Mouse (Mus musculus) forebrain, embryonic 13.5 days (tissue): ENCODE results near the gene Phrf1. TPM values are rescaled to one million over a fixed set of nuclear protein-coding genes. Genes with fewer than 3 reads are reported as not detected.
A peak's percentile ranks its signal among the peaks of the same experiment; 100 is the strongest.

ENCODE experiments used
- ATAC-seq: fragments of 200-750 bp; cut with Nextera tagmentation; 2 replicates; pipeline ENCODE4 v1.8.0; 2017
- H3K27ac ChIP-seq: fragments of 300-500 bp; sonication (generic); 2 replicates; pipeline ENCODE4 v1.5.1; 2015; ENCODE audit warnings: inconsistent platforms, mild to moderate bottlenecking, moderate library complexity
- H3K27me3 ChIP-seq: fragments of 300-500 bp; sonication (generic); 2 replicates; pipeline ENCODE4 v1.6.1; 2015; ENCODE audit warnings: mild to moderate bottlenecking, inconsistent platforms
- H3K36me3 ChIP-seq: fragments of 300-500 bp; sonication (generic); 2 replicates; pipeline ENCODE4 v1.6.1; 2015; ENCODE audit warnings: mild to moderate bottlenecking, inconsistent platforms; ENCODE audit not compliant: poor library complexity, severe bottlenecking
- H3K4me1 ChIP-seq: fragments of 300-500 bp; sonication (generic); 2 replicates; pipeline ENCODE4 v1.6.1; 2015; ENCODE audit warnings: inconsistent platforms
- H3K4me2 ChIP-seq: fragments of 300-500 bp; sonication (generic); 2 replicates; pipeline ENCODE4 v1.6.1; 2015; ENCODE audit warnings: inconsistent platforms, mild to moderate bottlenecking, moderate library complexity
- H3K4me3 ChIP-seq: fragments of 300-500 bp; sonication (generic); 2 replicates; pipeline ENCODE4 v1.5.1; 2015; ENCODE audit warnings: mild to moderate bottlenecking, inconsistent platforms
- H3K9ac ChIP-seq: fragments of 300-500 bp; sonication (generic); 2 replicates; pipeline ENCODE4 v1.6.1; 2015; ENCODE audit warnings: mild to moderate bottlenecking, inconsistent platforms
- H3K9me3 ChIP-seq: fragments of 300-500 bp; sonication (generic); replicated peaks from 2 replicates; pipeline ENCODE4 v1.6.1; 2016; ENCODE audit warnings: inconsistent platforms
- WGBS: fragments of 180-500 bp; shearing (Covaris S2); methylation state at CpG from one replicate; pipeline ENCODE4 v1.1.7; 2015; 5-methylcytosine and 5-hydroxymethylcytosine counted together
- polyA plus RNA-seq: library from polyadenylated mRNA; unstranded; fragments of >200 nt; fragmentation: Nextera tagmentation; extraction: Ambion mirVana; gene quantifications from 2 replicates; pipeline ENCODE4 v1.2.1, GENCODE M21; 2015

Gene Phrf1
- 82.4 and 91.3 TPM in 2 replicates for polyA plus RNA-seq

GRCm38 (mm10) chr7:141228279-141229067, at the start of gene Phrf1:
Phrf1 (plus strand) TSS chr7:141228784.
- H3K4me2 ChIP-seq: peak within 1 kb of the TSS; percentile 99
- ATAC-seq: peak; percentile 94
- peaks cover 31% of the 10 kb centered on the region for H3K36me3 ChIP-seq
- peak within 1 kb of the TSS; percentile 93 for H3K27ac ChIP-seq
- H3K9me3 ChIP-seq: no peaks in the 10 kb centered on the region
- H3K9ac ChIP-seq: peak within 1 kb of the TSS; percentile 98
- H3K4me3 ChIP-seq: peak within 1 kb of the TSS; percentile 100
- under 1% methylated on average over 76 of the region's 76 CpGs for WGBS
- H3K4me1 ChIP-seq: peaks cover 23% of the 10 kb centered on the region
- no peaks in the 10 kb centered on the region for H3K27me3 ChIP-seq

GRCm38 (mm10) chr7:141188194-141188593, 40.4 kb upstream of the Phrf1 start:
- no peaks in the 10 kb centered on the region for H3K9me3 ChIP-seq
- no peak overlapping the region for H3K4me2 ChIP-seq
- H3K27ac ChIP-seq: no peak overlapping the region
- H3K4me1 ChIP-seq: peaks cover 13% of the 10 kb centered on the region
- no peaks in the 10 kb centered on the region for H3K27me3 ChIP-seq
- no peak overlapping the region for H3K4me3 ChIP-seq
- ATAC-seq: no peak
- H3K36me3 ChIP-seq: peaks cover 38% of the 10 kb centered on the region
- H3K9ac ChIP-seq: no peak overlapping the region
- 85% methylated on average over 3 of the region's 3 CpGs for whole genome bisulfite sequencing

- Histone ChIP-seq H3K27ac (no peak overlapping the region), H3K36me3 (peaks cover 38% of the 10 kb centered on the region), H3K4me2 (no peak overlapping the region), H3K9ac (no peak overlapping the region), H3K4me3 (no peak overlapping the region), H3K9me3 (no peaks in the 10 kb centered on the region), H3K27me3 (no peaks in the 10 kb centered on the region), H3K4me1 (peaks cover 14% of the 10 kb centered on the region)
- ATAC-seq: no peak
- 94% methylated on average over 3 of the region's 3 CpGs for WGBS
Observed at GRCm38 (mm10) chr7:141188733-141189132, 39.9 kb upstream of the Phrf1 start.

- no peak for ATAC-seq
- H3K4me2 ChIP-seq: no peak overlapping the region
- WGBS: 90% methylated on average over 3 of the region's 3 CpGs
- no peaks in the 10 kb centered on the region for H3K27me3 ChIP-seq
- peaks cover 19% of the 10 kb centered on the region for H3K4me1 ChIP-seq
- no peak overlapping the region for H3K9ac ChIP-seq
- H3K9me3 ChIP-seq: no peaks in the 10 kb centered on the region
- no peak overlapping the region for H3K4me3 ChIP-seq
- H3K36me3 ChIP-seq: peaks cover 38% of the 10 kb centered on the region
- H3K27ac ChIP-seq: no peak overlapping the region
Observed at GRCm38 (mm10) chr7:141190220-141190619, 38.4 kb upstream of the Phrf1 start.

DNA sequence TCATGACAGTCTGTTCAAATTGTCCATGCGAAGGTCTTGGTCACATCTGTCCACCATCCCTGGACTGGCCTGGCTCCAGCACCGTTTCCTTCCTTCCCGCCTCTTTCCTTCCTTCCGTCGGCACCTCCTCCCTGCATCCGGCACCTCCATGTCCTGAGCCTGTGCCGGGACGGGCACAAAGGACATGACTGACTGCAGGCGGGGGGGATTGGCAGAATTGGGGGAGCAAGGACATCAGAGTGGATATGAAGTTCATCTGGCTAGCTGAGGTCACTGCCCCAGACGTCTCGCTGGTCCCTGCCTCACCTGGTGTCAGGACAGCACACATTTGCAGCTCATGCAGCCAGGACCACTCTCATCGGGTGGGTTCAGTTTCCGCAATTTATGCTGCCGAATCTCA, 37.5 kb upstream of the Phrf1 start:
- no peak overlapping the region for H3K4me2 ChIP-seq
- peaks cover 24% of the 10 kb centered on the region for H3K4me1 ChIP-seq
- H3K27ac ChIP-seq: no peak overlapping the region
- H3K9me3 ChIP-seq: no peaks in the 10 kb centered on the region
- ATAC-seq: no peak
- no peaks in the 10 kb centered on the region for H3K27me3 ChIP-seq
- 93% methylated on average over 14 of the region's 14 CpGs for WGBS
- no peak overlapping the region for H3K9ac ChIP-seq
- no peak overlapping the region for H3K4me3 ChIP-seq
- H3K36me3 ChIP-seq: peaks cover 38% of the 10 kb centered on the region

GRCm38 (mm10) chr7:141191796-141192685, 36.5 kb upstream of the Phrf1 start:
- 91% methylated on average over 23 of the region's 24 CpGs for WGBS
- H3K9me3 ChIP-seq: no peaks in the 10 kb centered on the region
- H3K36me3 ChIP-seq: peaks cover 38% of the 10 kb centered on the region
- ATAC-seq: no peak
- H3K4me2 ChIP-seq: peak overlapping the region; percentile 96
- peak overlapping the region; percentile 96 for H3K9ac ChIP-seq
- peaks cover 24% of the 10 kb centered on the region for H3K4me1 ChIP-seq
- H3K4me3 ChIP-seq: peak overlapping the region; percentile 92
- H3K27ac ChIP-seq: no peak overlapping the region
- no peaks in the 10 kb centered on the region for H3K27me3 ChIP-seq

- H3K4me1 ChIP-seq: peaks cover 24% of the 10 kb centered on the region
- no peak for ATAC-seq
- peak overlapping the region; percentile 92 for H3K4me3 ChIP-seq
- H3K36me3 ChIP-seq: peaks cover 38% of the 10 kb centered on the region
- peak overlapping the region; percentile 96 for H3K4me2 ChIP-seq
- H3K27me3 ChIP-seq: no peaks in the 10 kb centered on the region
- H3K9me3 ChIP-seq: no peaks in the 10 kb centered on the region
- peak overlapping the region; percentile 96 for H3K9ac ChIP-seq
- peak overlapping the region; percentile 76 for H3K27ac ChIP-seq
- 28% methylated on average over 12 of the region's 12 CpGs for WGBS
Observed at GRCm38 (mm10) chr7:141192776-141193347, 35.7 kb upstream of the Phrf1 start.

- H3K27me3 ChIP-seq: no peaks in the 10 kb centered on the region
- peak overlapping the region; percentile 96 for H3K4me2 ChIP-seq
- 0% methylated on average over 26 of the region's 43 CpGs for WGBS
- H3K4me1 ChIP-seq: peaks cover 24% of the 10 kb centered on the region
- peak overlapping the region; percentile 76 for H3K27ac ChIP-seq
- no peaks in the 10 kb centered on the region for H3K9me3 ChIP-seq
- peak overlapping the region; percentile 92 for H3K4me3 ChIP-seq
- peak overlapping the region; percentile 96 for H3K9ac ChIP-seq
- ATAC-seq: peak; percentile 48
- peaks cover 38% of the 10 kb centered on the region for H3K36me3 ChIP-seq
Observed at GRCm38 (mm10) chr7:141193348-141193856, 35.2 kb upstream of the Phrf1 start.

DNA sequence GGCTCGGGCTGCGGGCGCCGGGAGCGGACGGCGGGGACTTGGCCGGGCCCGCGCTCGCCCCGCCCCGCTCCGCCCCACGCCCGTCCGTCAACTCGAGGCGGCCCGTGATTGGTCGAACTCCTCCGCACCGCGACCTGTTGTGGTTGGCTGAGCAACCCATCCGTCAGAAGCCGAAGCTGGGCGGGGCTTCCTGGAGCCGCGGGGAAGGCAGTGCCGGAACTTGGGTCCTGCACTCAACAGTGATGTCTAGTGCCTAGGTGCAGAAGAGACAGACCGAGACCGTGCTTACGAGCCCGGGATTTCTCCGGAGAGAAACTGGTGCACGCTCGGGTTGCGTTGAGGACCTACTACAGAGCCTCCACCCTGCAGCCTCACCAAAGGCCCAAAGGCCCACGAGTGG, 34.6 kb upstream of the Phrf1 start, which contains the start of the genes Hras and Lrrc56:
TSS of gene Hras (minus strand) at position 58 of the 400 bp plus-strand sequence.
TSS of gene Lrrc56 (plus strand) at position 210 of the 400 bp plus-strand sequence.
- H3K4me3 ChIP-seq: peak within 1 kb of the TSS; percentile 92
- peak within 1 kb of the TSS; percentile 96 for H3K4me2 ChIP-seq
- WGBS: under 1% methylated on average over 25 of the region's 39 CpGs
- ATAC-seq: peak; percentile 95
- H3K4me1 ChIP-seq: peaks cover 24% of the 10 kb centered on the region
- H3K36me3 ChIP-seq: peaks cover 35% of the 10 kb centered on the region
- H3K9me3 ChIP-seq: no peaks in the 10 kb centered on the region
- no peaks in the 10 kb centered on the region for H3K27me3 ChIP-seq
- H3K27ac ChIP-seq: peak within 1 kb of the TSS; percentile 76
- H3K9ac ChIP-seq: peak within 1 kb of the TSS; percentile 96

GRCm38 (mm10) chr7:141194409-141194808, 34.2 kb upstream of the Phrf1 start:
- peaks cover 24% of the 10 kb centered on the region for H3K4me1 ChIP-seq

GRCm38 (mm10) chr7:141194830-141195229, 33.8 kb upstream of the Phrf1 start:
- H3K27ac ChIP-seq: peak overlapping the region; percentile 73
- H3K4me1 ChIP-seq: peaks cover 24% of the 10 kb centered on the region
- WGBS: under 1% methylated on average over 28 of the region's 28 CpGs
- peak overlapping the region; percentile 96 for H3K4me2 ChIP-seq
- H3K9me3 ChIP-seq: no peaks in the 10 kb centered on the region
- H3K36me3 ChIP-seq: peaks cover 29% of the 10 kb centered on the region
- peak overlapping the region; percentile 67 for H3K9ac ChIP-seq
- peak; percentile 52 for ATAC-seq
- no peaks in the 10 kb centered on the region for H3K27me3 ChIP-seq
- peak overlapping the region; percentile 92 for H3K4me3 ChIP-seq

More at GRCm38 (mm10) chr7:141194409-141194808, 34.2 kb upstream of the Phrf1 start:
- no peaks in the 10 kb centered on the region for H3K9me3 ChIP-seq
- H3K9ac ChIP-seq: peak overlapping the region; percentile 67
- H3K4me2 ChIP-seq: peak overlapping the region; percentile 96
- peak overlapping the region; percentile 73 for H3K27ac ChIP-seq
- no peaks in the 10 kb centered on the region for H3K27me3 ChIP-seq
- H3K36me3 ChIP-seq: peaks cover 30% of the 10 kb centered on the region
- WGBS: under 1% methylated on average over 23 of the region's 23 CpGs
- peak overlapping the region; percentile 92 for H3K4me3 ChIP-seq
- no peak for ATAC-seq
